In the genomic region with DNA sequence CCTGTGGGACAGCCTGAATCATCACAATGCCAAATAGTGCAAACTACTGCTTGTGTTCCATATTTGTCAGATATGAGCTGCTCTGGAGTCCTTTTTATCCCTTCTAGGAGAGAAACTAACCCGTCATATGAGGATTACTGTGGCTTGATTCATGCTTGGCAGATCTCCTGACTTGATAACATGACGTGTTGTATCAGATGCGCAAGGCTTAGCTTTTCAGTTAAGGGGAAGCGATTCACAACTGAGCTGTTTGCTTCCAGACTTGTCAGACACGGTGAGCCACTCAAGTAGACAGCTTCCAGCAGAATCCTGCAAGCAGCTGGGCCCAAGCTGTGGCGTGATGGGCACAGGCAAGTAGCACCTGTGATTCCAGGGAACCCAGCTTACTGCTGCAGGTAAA, we compare ENCODE assay signal across 12 mouse cellular contexts.
DNase-seq lines count a peak whose midpoint lies in the region; ATAC-seq and TF ChIP-seq lines count a peak whose summit lies in the region.
"Had no signal": no experiment of that assay in that cellular context is flagged by ENCODE, and none has a peak within 500 bp of the region (broad histone marks: within the 10 kb centered on the region; RNA-seq: fewer than 3 reads in every experiment).

No protein-coding gene starts in this region.

- no peak for TF ChIP-seq EP300 in lung, postnatal 0 days (IDR thresholded peaks at IDR 0.05)

- no peaks in the 10 kb centered on the region for H3K36me3 ChIP-seq in lung, postnatal 0 days (ENCODE audit: insufficient read depth, low read length)
- H3K36me3 ChIP-seq: liver, embryonic 13.5 days had no signal

- no peak overlapping the region for H3K9ac ChIP-seq in lung, postnatal 0 days (replicated peaks; ENCODE audit: low read depth)
- H3K9ac ChIP-seq: liver, embryonic 13.5 days had no signal

- TF ChIP-seq CTCF in lung, postnatal 0 days (IDR thresholded peaks at IDR 0.05), result no peak

- no peak overlapping the region for H3K4me3 ChIP-seq in lung, postnatal 0 days (ENCODE audit: low read depth, low read length)
- H3K4me3 ChIP-seq: layer of hippocampus, adult 2 months; liver, embryonic 13.5 days had no signal

- H3K4me2 ChIP-seq in lung, postnatal 0 days (replicated peaks; ENCODE audit: low read depth, low read length), result no peak overlapping the region
- H3K4me2 ChIP-seq: liver, embryonic 13.5 days had no signal

- DNase-seq in adrenal gland, adult (ENCODE audit: inconsistent age in 2 of 2, low spot score in 1 of 2), result peak; percentile 3 to 36
- no peak for DNase-seq in adrenal gland, postnatal 25 days
- DNase-seq in left cerebral cortex, postnatal 14 days (ENCODE audit: low spot score in 2 of 2), result peak; percentile 7 to 17
- DNase-seq in left cerebral cortex, adult 11 months (ENCODE audit: low spot score), result no peak
- peak; percentile 24 for DNase-seq in adipocyte (ENCODE audit: low spot score)
- peak; percentile 7 to 31 for DNase-seq in layer of hippocampus, postnatal 14 days (ENCODE audit: low spot score in 2 of 2)
- DNase-seq in heart, adult 8-10 months (ENCODE audit: low spot score), result no peak
- DNase-seq in lung, postnatal 0 days (ENCODE audit: low spot score), result no peak
- DNase-seq: embryo, embryonic 11 days; liver, embryonic 13.5 days; thymus, postnatal 36 days had no signal

- intact Hi-C loops in left cerebral cortex, postnatal 14 days (cut with DNase I), result no loop called here

- no peaks in the 10 kb centered on the region for H3K9me3 ChIP-seq in lung, postnatal 0 days (ENCODE audit: low read length)
- H3K9me3 ChIP-seq: liver, embryonic 13.5 days had no signal

- WGBS in lung, postnatal 0 days, result 44% methylated on average over 6 of the region's 6 CpGs

- ATAC-seq in lung, postnatal 0 days, result no peak

- no peaks in the 10 kb centered on the region for H3K4me1 ChIP-seq in lung, postnatal 0 days (ENCODE audit: insufficient read depth, low read depth, low read length)
- H3K4me1 ChIP-seq: liver, embryonic 13.5 days had no signal

- H3K27me3 ChIP-seq in lung, postnatal 0 days (replicated peaks; ENCODE audit: insufficient read depth, low read length), result no peaks in the 10 kb centered on the region
- H3K27me3 ChIP-seq: liver, embryonic 13.5 days had no signal

- H3K27ac ChIP-seq in lung, postnatal 0 days (ENCODE audit: low read length), result no peak overlapping the region
- H3K27ac ChIP-seq: layer of hippocampus, adult 2 months; liver, embryonic 13.5 days had no signal

Comparison
In these comparisons a context has a peak if more than half of its experiments do, and no peak if none do; other contexts are left out.
1. DNase-seq: peak in adrenal gland, adult (2 of 2), left cerebral cortex, postnatal 14 days (2 of 2), adipocyte (single experiment) and layer of hippocampus, postnatal 14 days (2 of 2); none in adrenal gland, postnatal 25 days (single experiment), left cerebral cortex, adult 11 months (single experiment), heart, adult 8-10 months (single experiment) and lung, postnatal 0 days (single experiment).